Mouse (Mus musculus): Measurements from ENCODE around the gene Faap100.
A peak's percentile ranks its signal among the peaks of the same experiment; 100 is the strongest.
"Not testable (repeated sequence)": the region's sequence is repeated elsewhere in the genome, so short reads cannot be mapped to it uniquely, and the experiment has no call there.

The Faap100 gene

GRCm38 (mm10) chr11:120349986-120350702, 28.4 kb downstream of the Faap100 start:
- DNase-seq = peak; percentile 97

- DNase-seq = no peak
These were observed 29.1 kb downstream of the Faap100 start for GRCm38 (mm10) chr11:120349371-120349985.

- peak; percentile 83 for DNase-seq
These were observed 29.7 kb downstream of the Faap100 start for GRCm38 (mm10) chr11:120348684-120349370.

- DNase-seq = peak; percentile 94
These were observed 30.5 kb downstream of the Faap100 start, which contains the start of gene Actg1 for GRCm38 (mm10) chr11:120347791-120348683. TSS of gene Actg1 (minus strand) at chr11:120348542.

DNA sequence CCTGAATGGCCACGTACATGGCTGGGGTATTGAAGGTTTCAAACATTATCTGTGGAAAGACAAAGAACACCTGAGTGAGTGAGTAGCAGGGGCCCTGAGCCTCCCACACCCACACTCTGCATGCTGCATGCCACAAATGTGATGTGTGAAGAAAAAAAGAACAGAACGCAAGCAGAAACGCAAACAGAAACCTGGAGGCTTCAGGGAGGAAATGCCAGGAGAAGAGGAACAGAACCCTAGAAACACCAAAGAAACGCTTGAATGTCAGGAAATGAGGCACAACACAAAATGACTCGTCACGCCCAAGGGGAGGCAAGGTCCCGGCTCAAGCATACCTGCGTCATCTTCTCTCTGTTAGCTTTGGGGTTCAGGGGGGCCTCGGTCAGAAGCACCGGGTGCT, 31.3 kb downstream of the Faap100 start:
- no peak for DNase-seq

DNA sequence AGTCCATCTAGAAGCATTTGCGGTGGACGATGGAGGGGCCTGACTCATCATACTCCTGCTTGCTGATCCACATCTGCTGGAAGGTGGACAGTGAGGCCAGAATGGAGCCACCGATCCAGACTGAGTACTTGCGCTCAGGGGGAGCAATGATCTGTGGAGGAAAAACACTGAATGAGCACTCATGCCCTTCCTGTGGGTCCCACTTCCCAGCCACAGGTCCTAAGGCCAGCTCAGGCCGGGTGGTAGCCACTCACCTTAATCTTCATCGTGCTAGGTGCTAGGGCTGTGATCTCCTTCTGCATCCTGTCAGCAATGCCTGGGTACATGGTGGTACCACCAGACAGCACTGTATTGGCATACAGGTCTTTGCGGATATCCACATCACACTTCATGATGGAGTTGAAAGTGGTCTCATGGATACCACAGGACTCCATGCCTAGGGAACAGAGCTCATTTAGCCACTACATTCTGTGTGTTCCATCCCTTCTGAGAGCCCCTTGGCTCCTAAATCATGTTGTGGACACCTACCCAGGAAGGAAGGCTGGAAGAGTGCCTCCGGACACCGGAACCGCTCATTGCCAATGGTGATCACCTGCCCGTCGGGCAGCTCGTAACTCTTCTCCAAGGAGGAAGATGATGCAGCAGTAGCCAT, 32.1 kb downstream of the Faap100 start:
- not testable (repeated sequence) for DNase-seq

DNA sequence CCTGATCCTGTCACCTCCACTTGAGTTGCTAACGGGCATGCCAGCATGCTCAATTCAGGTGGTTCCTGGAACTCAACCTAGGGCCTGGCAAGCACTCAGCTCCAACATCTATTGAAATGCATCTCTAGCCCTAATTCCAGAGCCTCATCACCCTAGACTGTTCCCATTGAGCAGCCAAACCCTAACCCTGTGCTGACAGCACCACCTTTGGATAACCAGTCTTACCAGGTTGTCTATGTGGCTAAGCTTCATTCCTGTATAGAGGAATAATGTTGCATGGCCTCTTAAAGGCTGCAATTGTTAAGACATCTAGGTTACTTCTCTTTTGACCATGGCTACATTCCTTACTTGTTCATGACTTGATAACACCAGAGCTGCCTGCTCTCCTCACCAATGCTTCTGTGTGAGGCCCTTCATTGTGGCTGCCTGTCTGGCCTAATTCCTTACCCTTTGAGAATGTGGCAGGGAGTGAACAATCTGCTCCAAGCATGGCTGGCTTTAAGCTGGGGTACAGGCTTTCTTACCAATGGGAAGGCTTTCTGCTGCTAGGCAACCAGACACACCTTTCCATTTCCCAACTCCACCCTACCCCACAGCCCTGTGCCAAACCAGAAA, 33.4 kb downstream of the Faap100 start:
- no peak for DNase-seq

GRCm38 (mm10) chr11:120344310-120344920, 34.1 kb downstream of the Faap100 start:
- no peak for DNase-seq

DNA sequence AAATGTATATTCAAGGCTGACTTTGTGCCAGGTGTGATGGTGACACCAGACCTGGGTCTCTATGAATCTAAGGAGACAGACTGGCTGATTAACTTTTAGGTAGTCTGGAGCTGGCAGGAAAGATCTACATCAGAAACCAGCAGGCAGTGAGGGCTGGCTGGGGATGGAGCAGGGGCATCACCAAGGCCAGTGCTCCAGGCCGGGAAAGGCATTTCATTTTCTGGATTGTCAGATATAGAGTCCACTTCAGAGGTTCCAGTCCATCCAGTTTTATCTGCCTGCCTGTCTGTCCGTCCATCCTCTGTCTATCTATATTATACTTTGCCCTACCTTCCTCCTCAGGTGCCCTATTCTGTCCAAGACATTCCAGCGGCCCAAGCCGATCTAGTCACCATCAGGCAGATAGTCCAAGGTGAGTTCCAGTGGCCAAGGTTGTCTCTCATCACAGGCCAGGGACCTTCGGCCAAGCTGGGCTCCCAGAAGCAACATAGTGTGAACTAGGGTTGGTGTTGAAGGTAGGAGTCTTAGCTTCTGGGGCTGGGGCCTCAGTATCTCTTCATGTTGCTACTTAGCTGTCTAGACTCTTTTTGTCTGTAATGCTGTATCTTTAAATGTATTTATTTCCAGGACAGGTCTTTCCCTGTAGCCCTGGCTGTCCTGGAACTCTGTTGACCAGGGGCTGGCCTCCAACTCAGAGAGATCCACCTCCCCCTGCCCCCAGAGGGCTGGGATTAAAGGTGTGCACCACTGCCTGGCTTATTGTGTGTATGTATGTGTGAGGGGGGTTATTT, 34.9 kb downstream of the Faap100 start:
- no peak for DNase-seq

DNA sequence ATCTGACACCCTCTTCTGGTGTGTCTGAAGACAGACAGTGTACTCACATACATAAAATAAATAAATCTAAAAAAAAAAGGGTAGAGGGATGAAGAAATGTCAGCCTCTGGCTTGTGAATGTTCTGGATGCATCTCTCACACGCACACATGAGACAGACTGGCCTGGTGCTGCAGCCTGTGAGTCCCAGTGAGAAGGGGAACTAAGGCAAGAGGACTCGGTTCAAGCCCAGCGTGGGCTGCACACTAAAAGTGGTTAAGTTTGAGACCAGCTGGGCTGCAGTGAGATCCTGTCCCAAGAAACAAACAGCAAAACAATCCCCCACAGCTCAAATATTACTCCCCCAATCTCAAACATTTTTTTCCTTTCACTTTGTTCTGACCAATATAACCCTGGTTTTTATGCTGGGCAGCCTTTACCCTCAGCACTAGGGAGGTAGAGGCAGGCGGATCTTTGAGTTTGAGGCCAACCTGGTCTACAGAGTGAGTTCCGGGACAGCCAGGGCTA, 35.9 kb downstream of the Faap100 start:
- DNase-seq = no peak

DNA sequence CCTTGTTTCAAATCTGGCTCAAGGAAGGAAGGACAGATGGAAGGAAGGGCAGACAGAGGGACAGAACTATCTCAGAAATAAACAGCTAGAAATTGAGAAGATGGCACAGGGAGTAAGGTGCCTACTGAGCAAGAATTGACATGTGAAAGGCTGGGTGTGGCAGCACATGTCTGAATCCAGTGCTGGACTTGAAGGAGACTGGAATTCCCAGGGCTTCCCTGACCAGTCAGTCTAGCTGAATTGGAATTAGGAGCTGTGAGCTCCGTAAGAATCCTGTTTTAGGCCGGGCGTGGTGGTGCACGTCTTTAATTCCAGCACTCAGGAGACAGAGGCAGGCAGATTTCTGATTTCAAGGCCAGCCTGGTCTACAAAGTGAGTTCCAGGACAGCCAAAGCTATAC, 36.9 kb downstream of the Faap100 start:
- no peak for DNase-seq

GRCm38 (mm10) chr11:120339978-120340513, 38.5 kb downstream of the Faap100 start:
- DNase-seq = no peak

DNA sequence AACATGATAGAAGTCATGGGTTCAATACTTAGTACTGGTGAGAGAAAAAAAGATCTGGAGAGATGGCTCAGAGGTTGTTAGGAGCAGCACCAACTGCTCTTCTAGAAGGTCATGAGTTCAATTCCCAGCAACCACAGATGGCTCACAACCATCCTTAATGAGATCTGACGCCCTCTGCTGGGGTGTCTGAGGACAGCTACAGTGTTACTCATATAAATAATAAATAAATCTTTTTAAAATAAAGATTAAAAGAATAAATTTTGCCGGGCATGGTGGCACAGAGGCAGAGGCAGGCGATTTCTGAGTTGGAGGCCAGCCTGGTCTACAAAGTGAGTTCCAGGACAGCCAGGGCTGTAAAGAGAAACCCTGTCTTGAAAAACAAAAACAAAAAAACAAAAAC, 39.8 kb downstream of the Faap100 start:
- no peak for DNase-seq

DNA sequence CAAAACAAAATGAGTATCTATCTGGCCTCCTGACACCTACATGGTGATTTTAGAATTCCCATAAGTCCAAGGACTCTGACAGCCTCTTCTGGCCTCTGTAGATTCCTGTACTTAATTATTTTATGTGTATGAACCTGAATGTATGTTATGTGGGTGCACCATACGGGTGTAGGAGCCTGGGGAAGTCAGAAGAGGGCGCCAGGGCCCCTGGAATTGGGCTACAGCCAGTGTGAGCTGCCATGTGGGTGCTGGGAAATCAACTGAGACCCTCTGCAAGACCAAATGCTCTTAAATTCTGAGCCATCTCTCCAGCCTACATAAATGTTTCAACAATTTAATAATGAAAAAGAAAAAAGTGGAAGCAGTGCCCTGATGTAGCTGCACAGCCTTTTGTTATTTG, 41.1 kb downstream of the Faap100 start:
- no peak for DNase-seq

DNA sequence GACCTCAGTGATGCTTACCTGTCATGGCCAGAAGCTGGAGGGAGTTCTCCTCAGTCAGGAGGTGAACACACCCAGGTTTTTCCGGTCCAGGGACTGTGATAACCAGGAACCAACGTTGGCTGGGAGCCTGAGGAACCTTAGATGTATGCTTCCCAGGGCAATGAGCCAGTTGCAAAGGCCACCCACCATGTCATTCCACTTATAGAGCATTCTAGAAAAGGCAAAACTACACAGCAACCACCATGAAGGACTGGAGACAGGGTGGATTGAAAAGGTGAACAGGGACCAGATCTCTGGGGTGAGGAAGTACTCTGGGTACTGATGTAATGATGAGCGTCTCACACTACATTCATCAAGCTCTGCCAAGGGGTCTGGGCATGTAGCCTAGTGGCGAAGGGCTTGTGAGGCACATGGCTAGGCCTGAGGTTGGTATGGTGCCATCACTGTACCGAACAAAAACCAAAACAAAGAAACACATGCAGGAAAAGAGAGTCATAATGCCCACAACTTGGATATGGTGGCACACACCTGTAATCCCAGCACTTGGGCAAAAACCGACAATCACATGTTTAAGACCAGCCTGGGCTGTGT, 43.0 kb downstream of the Faap100 start:
- no peak for DNase-seq

- DNase-seq = no peak
These were observed 58.4 kb downstream of the Faap100 start for GRCm38 (mm10) chr11:120320156-120320555.

GRCm38 (mm10) chr11:120319310-120319709, 59.3 kb downstream of the Faap100 start:
- DNase-seq = no peak

All from embryo, embryonic 11 days (tissue).